Mouse (Mus musculus) liver, adult 10 weeks (tissue): ENCODE data around the gene Bbs4. TPM values are rescaled to one million over a fixed set of nuclear protein-coding genes. Genes with fewer than 3 reads are reported as not detected.

Source experiments
- polyA plus RNA-seq: library from polyadenylated mRNA; stranded (reverse); fragments of 350-450 nt; fragmentation: Illumina TruSeq; extraction: RNeasy Lipid Tissue Mini Kit (QIAGEN cat#74804); gene quantifications from one replicate; pipeline ENCODE4 v1.2.3, GENCODE M21; 2014; ENCODE audit warnings: low read depth, low replicate concordance

Gene Bbs4
- 3.0 TPM for polyA plus RNA-seq

DNA sequence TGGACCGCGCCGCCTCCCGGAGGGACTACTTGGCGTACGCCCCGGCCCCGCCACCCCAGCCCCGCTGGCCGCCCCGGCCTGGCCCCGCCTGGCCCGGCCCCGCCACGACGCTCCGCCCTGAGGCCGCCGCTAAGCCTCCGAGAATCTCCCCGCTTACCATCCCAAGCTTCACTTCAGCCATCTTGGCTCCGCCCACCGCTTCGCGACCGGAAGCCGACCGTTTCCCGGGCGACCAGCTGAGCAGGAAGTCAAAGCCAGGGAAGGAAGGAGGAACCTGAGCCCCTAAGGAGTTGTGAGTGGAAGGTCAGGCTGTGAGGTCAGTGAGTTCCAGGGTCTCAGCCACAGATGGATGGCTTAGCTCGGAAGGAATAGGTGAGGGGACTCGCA is at the start of gene Bbs4:
Bbs4 (minus strand) TSS at position 256 of the 387 bp plus-strand sequence.

GRCm38 (mm10) chr9:59290957-59291687 is 62.2 kb downstream of the Bbs4 start, which contains the start of gene Adpgk:
TSS of gene Adpgk (plus strand) at chr9:59291558.

Other genes with a start within 250 kb of the Bbs4 start
- 11.5 TPM for gene Adpgk, start 62.0 kb downstream of the Bbs4 start, polyA plus RNA-seq
- 44.0 TPM for gene Arih1, start 133.1 kb upstream of the Bbs4 start, polyA plus RNA-seq
- gene Hexa, start 186.0 kb upstream of the Bbs4 start, polyA plus RNA-seq, result 17.6 TPM
- not detected for gene Tmem202, start 186.3 kb upstream of the Bbs4 start, polyA plus RNA-seq
- not detected for gene Celf6, start 224.4 kb upstream of the Bbs4 start, polyA plus RNA-seq